ENCODE assay signal across 27 mouse cellular contexts in the genomic region with DNA sequence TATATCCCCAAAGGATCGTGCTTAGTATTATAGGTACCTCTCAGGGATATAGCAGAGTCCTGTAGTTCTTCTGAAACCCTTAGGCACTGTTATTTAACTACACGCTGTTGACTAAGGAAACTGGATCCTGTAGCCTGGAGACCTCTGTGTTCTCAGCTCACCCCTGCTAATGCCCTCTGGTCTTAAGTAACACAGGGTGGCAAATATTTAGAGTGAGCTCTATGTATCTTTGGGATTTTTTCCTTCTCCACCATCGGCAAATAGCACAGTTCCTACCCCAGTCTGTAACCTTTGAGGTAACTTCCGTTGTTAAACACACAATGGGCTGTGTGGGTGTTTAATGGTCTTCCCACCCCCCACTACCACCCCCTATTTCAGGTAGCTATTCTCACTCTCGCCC.
A peak's percentile ranks its signal among the peaks of the same experiment; 100 is the strongest.
DNase-seq lines count a peak whose midpoint lies in the region; ATAC-seq and TF ChIP-seq lines count a peak whose summit lies in the region.
"Had no signal": no experiment of that assay in that cellular context is flagged by ENCODE, and none has a peak within 500 bp of the region (broad histone marks: within the 10 kb centered on the region; RNA-seq: fewer than 3 reads in every experiment).

No protein-coding gene starts in this region.

- H3K9me3 ChIP-seq in lung, embryonic 14.5 days (ENCODE audit: low read depth, low read length), result no peaks in the 10 kb centered on the region
- no peaks in the 10 kb centered on the region for H3K9me3 ChIP-seq in stomach, embryonic 14.5 days (ENCODE audit: control insufficient read depth, low read depth, low read length)
- H3K9me3 ChIP-seq in stomach, embryonic 16.5 days (replicated peaks; ENCODE audit: control insufficient read depth, low read length), result no peaks in the 10 kb centered on the region
- H3K9me3 ChIP-seq: embryonic facial prominence, embryonic 13.5 days; embryonic facial prominence, embryonic 15.5 days; forebrain, embryonic 10.5 days; forebrain, embryonic 12.5 days; G1E had no signal

- DNase-seq in lung, embryonic 14.5 days, result no peak
- no peak for DNase-seq in lung, postnatal 10 days
- no peak for DNase-seq in heart, adult 11 months
- DNase-seq: adrenal gland, adult 2 months; adrenal gland, postnatal 10 days; adrenal gland, postnatal 25 days; cerebellum, adult 11-12 months; cerebellum, adult 2 months; cerebellum, adult 9-10 months; cerebellum, postnatal 10 days; cerebellum, postnatal 25 days; embryo, embryonic 11 days had no signal

- H3K9ac ChIP-seq in lung, embryonic 14.5 days, result no peak overlapping the region
- H3K9ac ChIP-seq in stomach, embryonic 14.5 days (replicated peaks; ENCODE audit: low read depth, low read length), result no peak overlapping the region
- no peak overlapping the region for H3K9ac ChIP-seq in stomach, embryonic 16.5 days (ENCODE audit: low read length)
- H3K9ac ChIP-seq: embryonic facial prominence, embryonic 13.5 days; embryonic facial prominence, embryonic 15.5 days; forebrain, embryonic 12.5 days had no signal

- H3K36me3 ChIP-seq in lung, embryonic 14.5 days (ENCODE audit: insufficient read depth), result no peaks in the 10 kb centered on the region
- H3K36me3 ChIP-seq in stomach, embryonic 14.5 days (ENCODE audit: control insufficient read depth, insufficient read depth, low read length), result no peaks in the 10 kb centered on the region
- no peaks in the 10 kb centered on the region for H3K36me3 ChIP-seq in stomach, embryonic 16.5 days (ENCODE audit: control insufficient read depth, insufficient read depth, low read length)
- H3K36me3 ChIP-seq: embryonic facial prominence, embryonic 13.5 days; embryonic facial prominence, embryonic 15.5 days; forebrain, embryonic 10.5 days; forebrain, embryonic 12.5 days; G1E had no signal

- H3K4me2 ChIP-seq in lung, embryonic 14.5 days, result no peak overlapping the region
- no peak overlapping the region for H3K4me2 ChIP-seq in stomach, embryonic 14.5 days (replicated peaks; ENCODE audit: low read depth, low read length)
- no peak overlapping the region for H3K4me2 ChIP-seq in stomach, embryonic 16.5 days (ENCODE audit: low read depth, low read length)
- H3K4me2 ChIP-seq: embryonic facial prominence, embryonic 13.5 days; embryonic facial prominence, embryonic 15.5 days; forebrain, embryonic 12.5 days had no signal

- no peak for TF ChIP-seq CTCF in lung, embryonic 14.5 days (IDR thresholded peaks at IDR 0.05; ENCODE audit: low read depth)
- TF ChIP-seq CTCF in bone marrow macrophage, adult 2 months (IDR thresholded peaks at IDR 0.05; ENCODE audit: low read depth, low read length), result no peak

- no peak for TF ChIP-seq POLR2A in bone marrow macrophage, adult 2 months (IDR thresholded peaks at IDR 0.05; ENCODE audit: borderline replicate concordance, low read depth, low read length)

- no peak overlapping the region for H3K4me3 ChIP-seq in lung, embryonic 14.5 days (ENCODE audit: low read depth, low read length)
- H3K4me3 ChIP-seq in bone marrow macrophage, adult 2 months (ENCODE audit: insufficient read depth, low read length), result no peak overlapping the region
- no peak overlapping the region for H3K4me3 ChIP-seq in stomach, embryonic 14.5 days (ENCODE audit: low read depth, low read length)
- no peak overlapping the region for H3K4me3 ChIP-seq in stomach, embryonic 16.5 days (replicated peaks; ENCODE audit: low read length)
- H3K4me3 ChIP-seq: embryonic facial prominence, embryonic 13.5 days; embryonic facial prominence, embryonic 15.5 days; erythroblast, embryonic 14.5 days; forebrain, embryonic 10.5 days; forebrain, embryonic 12.5 days had no signal

- no peaks in the 10 kb centered on the region for H3K27me3 ChIP-seq in lung, embryonic 14.5 days (ENCODE audit: insufficient read depth, low read length)
- H3K27me3 ChIP-seq in stomach, embryonic 14.5 days (ENCODE audit: control insufficient read depth, insufficient read depth, low read length), result no peaks in the 10 kb centered on the region
- no peaks in the 10 kb centered on the region for H3K27me3 ChIP-seq in stomach, embryonic 16.5 days (ENCODE audit: control insufficient read depth, insufficient read depth, low read length)
- H3K27me3 ChIP-seq: CH12.LX; embryonic facial prominence, embryonic 13.5 days; embryonic facial prominence, embryonic 15.5 days; forebrain, embryonic 12.5 days; Patski had no signal

- WGBS in lung, embryonic 14.5 days, result 57% methylated on average over 5 of the region's 5 CpGs
- WGBS in stomach, embryonic 14.5 days, result 51% methylated on average over 5 of the region's 5 CpGs
- WGBS in stomach, embryonic 16.5 days, result 46% methylated on average over 5 of the region's 5 CpGs

- H3K27ac ChIP-seq in lung, embryonic 14.5 days (ENCODE audit: low read depth), result no peak overlapping the region
- 0 out of 2 replicates have a peak overlapping the region, but pooled peaks have one; percentile 12 for H3K27ac ChIP-seq in bone marrow macrophage, adult 2 months (ENCODE audit: insufficient read depth, low read depth, low read length)
- H3K27ac ChIP-seq in stomach, embryonic 14.5 days (ENCODE audit: low read length), result no peak overlapping the region
- no peak overlapping the region for H3K27ac ChIP-seq in stomach, embryonic 16.5 days (ENCODE audit: low read length)
- H3K27ac ChIP-seq: embryonic facial prominence, embryonic 13.5 days; embryonic facial prominence, embryonic 15.5 days; forebrain, embryonic 10.5 days; forebrain, embryonic 12.5 days had no signal

- 0 out of 2 replicates have a peak, but pooled peaks have one; percentile 38 for ATAC-seq in lung, embryonic 14.5 days (ENCODE audit: insufficient read depth)
- ATAC-seq in stomach, embryonic 14.5 days (ENCODE audit: insufficient number of reproducible peaks, insufficient read depth, low FRiP score, low read depth), result peak; percentile 58; the same call in 1 of the 2 replicates
- ATAC-seq in stomach, embryonic 16.5 days (ENCODE audit: insufficient read depth, low FRiP score), result peak; percentile 40; the same call in 1 of the 2 replicates
- no peak for ATAC-seq in activated CD4-positive, CD25-positive, alpha-beta regulatory T cell, adult 4 months
- no peak for ATAC-seq in CD4-positive, CD25-positive, alpha-beta regulatory T cell, adult 4 months
- ATAC-seq: forebrain, embryonic 14.5 days; forebrain, embryonic 16.5 days; Patski had no signal

- no peaks in the 10 kb centered on the region for H3K4me1 ChIP-seq in lung, embryonic 14.5 days (ENCODE audit: insufficient read depth)
- H3K4me1 ChIP-seq in bone marrow macrophage, adult 2 months (ENCODE audit: control insufficient read depth, insufficient read depth, low read length), result peaks cover 4% of the 10 kb centered on the region
- no peaks in the 10 kb centered on the region for H3K4me1 ChIP-seq in stomach, embryonic 14.5 days (ENCODE audit: control insufficient read depth, insufficient read depth, low read length)
- no peaks in the 10 kb centered on the region for H3K4me1 ChIP-seq in stomach, embryonic 16.5 days (ENCODE audit: control insufficient read depth, insufficient read depth, low read length)
- H3K4me1 ChIP-seq: embryonic facial prominence, embryonic 13.5 days; embryonic facial prominence, embryonic 15.5 days; forebrain, embryonic 10.5 days; forebrain, embryonic 12.5 days had no signal

Comparison
In these comparisons a context has a peak if more than half of its experiments do, and no peak if none do; other contexts are left out.
1. ATAC-seq: peak in lung, embryonic 14.5 days (single experiment), stomach, embryonic 14.5 days (single experiment) and stomach, embryonic 16.5 days (single experiment); none in activated CD4-positive, CD25-positive, alpha-beta regulatory T cell, adult 4 months (single experiment) and CD4-positive, CD25-positive, alpha-beta regulatory T cell, adult 4 months (single experiment).